Mouse (Mus musculus) embryonic facial prominence, embryonic 12.5 days (tissue): Measurements from ENCODE around the gene Ubqln4. TPM values are rescaled to one million over a fixed set of nuclear protein-coding genes. Genes with fewer than 3 reads are reported as not detected.

Experiments
- ATAC-seq: fragments of 200-750 bp; cut with Nextera tagmentation; 2 replicates; pipeline ENCODE4 v1.8.0; 2017; ENCODE audit not compliant: insufficient number of reproducible peaks, insufficient read depth, low FRiP score, low TSS enrichment
- H3K27ac ChIP-seq: fragments of 300-500 bp; sonication (generic); 2 replicates; pipeline ENCODE4 v1.5.1; 2016; ENCODE audit warnings: mild to moderate bottlenecking
- H3K27me3 ChIP-seq: fragments of 300-500 bp; sonication (generic); 2 replicates; pipeline ENCODE4 v1.6.1; 2016; ENCODE audit warnings: mild to moderate bottlenecking, moderate library complexity
- H3K36me3 ChIP-seq: fragments of 300-500 bp; sonication (generic); 2 replicates; pipeline ENCODE4 v1.6.1; 2016; ENCODE audit warnings: mild to moderate bottlenecking
- H3K4me1 ChIP-seq: fragments of 300-500 bp; sonication (generic); 2 replicates; pipeline ENCODE4 v1.6.1; 2016
- H3K4me2 ChIP-seq: fragments of 300-500 bp; sonication (generic); replicated peaks from 2 replicates; pipeline ENCODE4 v1.6.1; 2016; ENCODE audit warnings: mild to moderate bottlenecking, moderate library complexity
- H3K4me3 ChIP-seq: fragments of 300-500 bp; sonication (generic); 2 replicates; pipeline ENCODE4 v1.5.1; 2016; ENCODE audit warnings: mild to moderate bottlenecking
- H3K9ac ChIP-seq: fragments of 300-500 bp; sonication (generic); 2 replicates; pipeline ENCODE4 v1.6.1; 2016; ENCODE audit warnings: mild to moderate bottlenecking, moderate library complexity
- H3K9me3 ChIP-seq: fragments of 300-500 bp; sonication (generic); 2 replicates; pipeline ENCODE4 v1.6.1; 2016; ENCODE audit warnings: mild to moderate bottlenecking, moderate library complexity
- WGBS: fragments of 180-500 bp; shearing (Covaris S2); methylation state at CpG from one replicate; pipeline ENCODE4 v1.1.7; 2016; 5-methylcytosine and 5-hydroxymethylcytosine counted together
- polyA plus RNA-seq: library from polyadenylated mRNA; unstranded; fragments of >200 nt; fragmentation: Nextera tagmentation; extraction: Ambion mirVana; gene quantifications from 2 replicates; pipeline ENCODE4 v1.2.1, GENCODE M21; 2016

Gene Ubqln4
- polyA plus RNA-seq, 1 experiment from 2014 or later = 63.7 TPM

DNA sequence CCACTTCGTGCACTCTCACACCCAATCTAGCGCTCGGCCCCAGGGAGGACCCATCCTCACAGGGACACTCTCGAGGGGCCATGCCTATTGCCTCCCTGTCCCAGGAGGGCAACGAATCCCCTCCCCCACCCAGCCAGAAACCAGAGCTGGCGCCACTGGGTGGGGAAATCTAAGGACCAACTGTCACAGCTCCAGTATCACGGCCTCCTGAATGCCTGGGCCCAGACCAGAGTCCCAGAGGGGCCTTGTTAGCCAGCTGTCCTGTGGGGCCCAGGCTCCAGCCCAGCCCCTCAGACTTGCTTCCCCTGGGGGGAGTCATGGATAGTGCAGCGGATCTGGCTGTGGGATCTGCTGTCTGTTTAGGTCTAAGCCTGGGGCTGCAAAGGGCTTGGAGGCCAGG is 26.0 kb upstream of the Ubqln4 start:
- peak overlapping the region; percentile 29 for H3K4me2 ChIP-seq
- peaks cover 36% of the 10 kb centered on the region for H3K4me1 ChIP-seq
- H3K27me3 ChIP-seq = no peaks in the 10 kb centered on the region
- 24% methylated on average over 8 of the region's 8 CpGs for WGBS
- no peaks in the 10 kb centered on the region for H3K9me3 ChIP-seq
- H3K4me3 ChIP-seq = no peak overlapping the region
- no peak for ATAC-seq
- peak overlapping the region; percentile 48 for H3K27ac ChIP-seq
- peaks cover 24% of the 10 kb centered on the region for H3K36me3 ChIP-seq
- H3K9ac ChIP-seq = peak overlapping the region; percentile 34

DNA sequence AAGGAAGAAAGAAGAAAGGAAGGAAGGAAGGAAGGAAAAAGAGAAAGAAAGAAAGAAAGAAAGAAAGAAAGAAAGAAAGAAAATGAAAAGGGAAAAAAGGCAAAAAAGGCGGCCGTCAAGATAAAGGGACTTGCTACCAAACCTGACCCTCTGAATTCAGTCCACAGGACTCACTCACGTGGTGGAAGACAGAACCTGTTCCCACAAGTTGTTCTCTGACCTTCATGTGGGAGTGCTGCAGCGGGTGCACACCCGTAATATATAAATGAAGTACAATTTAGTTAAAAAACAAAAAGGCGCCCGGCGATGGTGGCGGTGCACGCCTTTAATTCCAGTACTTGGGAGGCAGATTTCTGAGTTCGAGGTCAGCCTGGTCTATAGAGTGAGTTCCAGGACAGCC is 24.9 kb upstream of the Ubqln4 start:
- 0 out of 2 replicates have a peak overlapping the region, but pooled peaks have one; percentile 85 for H3K4me3 ChIP-seq
- WGBS = 83% methylated on average over 11 of the region's 11 CpGs
- H3K9me3 ChIP-seq = no peaks in the 10 kb centered on the region
- no peak overlapping the region for H3K9ac ChIP-seq
- ATAC-seq = no peak
- peaks cover 15% of the 10 kb centered on the region for H3K36me3 ChIP-seq
- peak overlapping the region; percentile 78; the same call in 1 of the 2 replicates for H3K4me2 ChIP-seq
- no peaks in the 10 kb centered on the region for H3K27me3 ChIP-seq
- H3K4me1 ChIP-seq = peaks cover 36% of the 10 kb centered on the region
- no peak overlapping the region for H3K27ac ChIP-seq

DNA sequence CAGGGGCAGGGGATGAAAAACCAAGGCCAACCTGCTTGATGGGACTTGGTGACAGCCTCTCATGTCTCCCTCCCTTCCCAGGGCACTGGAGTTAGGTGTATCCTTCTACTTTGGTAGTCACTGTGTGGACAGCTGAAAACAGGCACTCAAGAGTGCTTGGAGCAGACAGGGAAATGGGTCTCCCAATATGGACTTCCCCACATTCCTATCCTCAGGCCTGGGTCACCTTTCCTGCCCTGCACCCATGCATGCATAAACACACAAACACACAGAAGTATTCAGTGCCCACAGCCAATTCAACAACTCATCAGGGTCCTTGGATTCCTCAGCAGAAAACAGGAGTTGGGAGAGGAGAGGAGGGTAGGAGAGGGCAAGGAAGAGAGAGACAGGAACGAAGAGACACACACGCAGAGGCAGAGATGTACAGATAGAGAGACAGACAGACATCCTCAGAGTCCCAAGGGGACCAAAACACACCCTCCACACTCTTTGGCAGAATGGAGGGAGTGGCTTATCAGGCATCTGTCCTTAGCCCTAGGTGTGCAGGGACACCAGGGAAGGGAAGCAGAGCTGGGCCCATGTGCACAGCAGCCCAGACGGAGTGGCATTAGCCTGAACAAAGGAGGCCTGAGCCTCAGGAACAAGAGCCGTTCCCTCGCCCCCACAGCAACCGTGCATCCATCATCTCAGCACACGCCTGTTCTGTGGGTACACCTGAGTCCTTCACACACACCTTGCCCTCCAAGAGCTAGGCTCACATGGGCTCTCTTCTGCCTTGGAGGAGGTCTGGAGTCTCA is 24.2 kb upstream of the Ubqln4 start:
- Histone ChIP-seq H3K9me3 (no peaks in the 10 kb centered on the region), H3K9ac (peak overlapping the region; percentile 98), H3K4me2 (peak overlapping the region; percentile 78), H3K27me3 (no peaks in the 10 kb centered on the region), H3K4me3 (peak overlapping the region; percentile 85), H3K27ac (peak overlapping the region; percentile 99), H3K36me3 (peaks cover 8% of the 10 kb centered on the region), H3K4me1 (peaks cover 37% of the 10 kb centered on the region)
- 26% methylated on average over 7 of the region's 7 CpGs for WGBS
- ATAC-seq = no peak

DNA sequence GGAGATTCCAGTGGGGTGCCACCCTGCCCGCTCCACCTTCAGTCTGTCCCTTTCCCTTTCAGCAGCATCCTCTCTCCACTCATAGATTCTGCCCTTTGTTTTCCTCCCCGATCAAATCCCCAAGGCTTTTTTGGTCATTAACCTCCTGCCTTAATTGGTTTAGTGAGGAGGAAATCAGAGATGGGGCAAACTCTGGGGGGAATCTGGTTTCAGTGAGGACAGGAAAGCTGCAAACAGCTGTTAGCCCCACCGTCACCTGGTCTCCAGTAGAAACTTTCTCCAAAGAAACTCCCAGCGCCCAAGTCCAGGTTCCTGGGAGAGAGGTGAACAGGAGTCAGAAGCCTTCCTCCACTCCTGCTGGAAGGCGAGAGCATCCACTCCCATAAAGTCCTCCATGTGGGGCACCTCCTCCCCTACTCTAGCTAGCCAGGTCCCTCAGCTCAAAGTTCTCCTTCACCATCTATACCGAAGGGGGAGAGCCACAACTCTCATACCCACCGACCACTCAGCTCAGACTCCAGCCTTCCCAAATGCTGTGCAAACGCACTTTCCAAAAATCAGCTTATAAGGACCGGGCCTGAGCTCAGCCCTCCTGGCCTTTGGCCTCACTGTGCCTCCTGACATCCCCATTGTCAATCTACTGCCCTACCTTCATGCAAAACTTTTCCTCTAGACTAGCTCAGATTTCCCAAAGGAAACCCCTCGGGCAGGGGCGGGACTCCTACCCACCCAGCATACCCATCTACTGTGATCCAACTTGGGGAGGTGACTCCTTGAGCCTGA is 23.3 kb upstream of the Ubqln4 start:
- Histone ChIP-seq H3K4me2 (peak overlapping the region; percentile 78), H3K36me3 (no peaks in the 10 kb centered on the region; the same call in none of the 2 replicates), H3K27ac (peak overlapping the region; percentile 99), H3K4me1 (peaks cover 46% of the 10 kb centered on the region), H3K9ac (peak overlapping the region; percentile 98), H3K27me3 (no peaks in the 10 kb centered on the region), H3K9me3 (no peaks in the 10 kb centered on the region), H3K4me3 (peak overlapping the region; percentile 85)
- ATAC-seq = no peak
- 4% methylated on average over 11 of the region's 11 CpGs for whole genome bisulfite sequencing

GRCm38 (mm10) chr3:88531348-88532298 is 21.9 kb upstream of the Ubqln4 start:
- Histone ChIP-seq H3K4me2 (peak overlapping the region; percentile 78), H3K4me1 (peaks cover 53% of the 10 kb centered on the region)
- WGBS = under 1% methylated on average over 59 of the region's 63 CpGs

GRCm38 (mm10) chr3:88532299-88532674 is 21.3 kb upstream of the Ubqln4 start, which contains the start of gene Mex3a:
Mex3a (plus strand) TSS chr3:88532395.
- Histone ChIP-seq H3K27me3 (no peaks in the 10 kb centered on the region), H3K27ac (peak within 1 kb of the TSS; percentile 99), H3K4me2 (peak within 1 kb of the TSS; percentile 96), H3K36me3 (peaks cover 15% of the 10 kb centered on the region), H3K9me3 (no peaks in the 10 kb centered on the region), H3K4me3 (peak within 1 kb of the TSS; percentile 85), H3K9ac (peak within 1 kb of the TSS; percentile 98), H3K4me1 (peaks cover 59% of the 10 kb centered on the region)
- no peak for ATAC-seq
- WGBS = 0% methylated on average over 14 of the region's 31 CpGs

More at GRCm38 (mm10) chr3:88531348-88532298, 21.9 kb upstream of the Ubqln4 start:
- Histone ChIP-seq H3K27me3 (no peaks in the 10 kb centered on the region), H3K9me3 (no peaks in the 10 kb centered on the region), H3K36me3 (peaks cover 8% of the 10 kb centered on the region), H3K27ac (peak overlapping the region; percentile 99), H3K9ac (peak overlapping the region; percentile 98), H3K4me3 (peak overlapping the region; percentile 85)
- ATAC-seq = peak; percentile 84

DNA sequence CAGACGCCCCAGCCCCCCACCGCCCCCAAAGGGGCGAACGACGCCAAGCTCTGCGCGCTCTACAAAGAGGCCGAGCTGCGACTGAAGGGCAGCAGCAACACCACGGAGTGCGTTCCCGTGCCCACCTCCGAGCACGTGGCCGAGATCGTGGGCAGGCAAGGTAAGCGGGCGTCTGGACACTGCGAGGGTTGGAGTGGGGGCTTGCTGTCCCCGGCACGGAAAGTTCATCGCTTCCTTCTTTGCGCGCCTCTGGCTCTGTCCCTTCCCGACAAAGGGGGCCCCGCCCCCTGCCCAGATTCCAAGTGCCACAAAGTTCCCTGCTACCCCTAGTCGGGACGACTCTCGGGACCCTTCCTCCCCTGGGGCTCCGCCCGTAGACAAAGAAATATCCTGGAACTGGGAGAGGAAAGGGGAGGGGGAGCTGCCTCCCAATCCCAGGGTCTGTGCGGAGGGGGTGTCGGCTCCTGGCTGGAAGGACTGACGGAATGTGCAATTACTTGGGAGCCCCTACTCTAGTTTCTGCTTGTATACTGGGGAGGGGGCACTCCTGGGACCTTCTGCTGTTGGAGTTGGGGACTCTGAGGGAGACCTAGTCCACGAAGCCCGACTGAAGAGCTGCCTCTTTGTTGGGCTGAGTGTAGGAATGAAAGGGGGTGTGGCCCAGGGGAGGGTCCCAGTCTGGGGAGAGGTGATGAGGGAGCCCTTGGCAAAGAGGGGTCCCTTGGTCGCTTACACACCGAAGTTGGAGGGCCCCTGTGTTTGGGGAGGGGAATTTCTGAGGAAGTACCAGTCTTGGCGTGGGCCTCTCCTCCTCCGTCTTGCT is 20.7 kb upstream of the Ubqln4 start:
- Histone ChIP-seq H3K27me3 (no peaks in the 10 kb centered on the region), H3K27ac (peak overlapping the region; percentile 99), H3K9ac (peak overlapping the region; percentile 98), H3K4me3 (peak overlapping the region; percentile 85), H3K4me2 (peak overlapping the region; percentile 96), H3K4me1 (peaks cover 60% of the 10 kb centered on the region), H3K36me3 (peaks cover 21% of the 10 kb centered on the region), H3K9me3 (no peaks in the 10 kb centered on the region)
- peak; percentile 36 for ATAC-seq
- under 1% methylated on average over 40 of the region's 40 CpGs for WGBS

DNA sequence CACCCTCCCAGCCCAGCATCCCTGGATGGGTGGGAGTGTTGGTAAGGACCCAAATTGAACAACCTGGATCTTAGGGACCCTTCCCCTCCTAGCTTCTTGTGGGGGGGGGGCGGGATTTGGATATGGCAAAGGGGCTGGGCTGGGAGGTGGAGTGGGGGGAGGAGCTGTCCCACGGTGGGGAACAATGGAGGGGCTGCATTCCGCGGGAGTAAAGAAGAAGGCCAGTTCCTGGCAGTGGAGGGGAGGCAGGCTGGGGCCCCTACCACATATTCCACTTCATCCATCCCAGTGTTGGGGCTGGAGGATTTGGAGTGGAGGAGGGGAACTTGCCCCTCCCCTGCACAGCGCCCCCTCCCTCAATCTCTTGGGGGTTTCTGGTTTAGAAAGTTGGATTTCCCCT is 19.9 kb upstream of the Ubqln4 start:
- WGBS = 0% methylated on average over 4 of the region's 5 CpGs
- H3K36me3 ChIP-seq = peaks cover 29% of the 10 kb centered on the region
- no peak for ATAC-seq

DNA sequence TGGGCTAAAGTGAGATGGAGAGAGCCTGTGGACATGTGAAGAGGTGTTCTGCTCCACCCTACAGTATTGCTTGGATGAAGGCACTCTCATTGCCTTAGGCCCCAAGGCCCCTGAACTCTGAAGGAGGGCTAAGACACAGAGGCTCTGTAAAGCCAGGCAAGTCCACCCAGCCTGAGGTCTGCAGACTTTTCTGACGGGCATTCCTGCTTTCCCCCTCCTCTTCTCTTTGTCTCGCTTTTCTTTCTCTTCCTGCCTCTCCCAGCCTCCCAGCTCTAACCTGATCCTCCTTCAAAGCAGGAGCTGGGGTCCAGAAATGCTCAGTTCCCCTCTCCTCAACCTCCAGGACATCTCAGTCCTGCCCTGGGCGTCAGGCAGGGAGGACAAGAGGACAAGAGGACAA is 18.6 kb upstream of the Ubqln4 start:
- WGBS = 2% methylated on average over 3 of the region's 3 CpGs
- H3K4me1 ChIP-seq = peaks cover 58% of the 10 kb centered on the region
- H3K4me2 ChIP-seq = peak overlapping the region; percentile 96
- peak overlapping the region; percentile 99 for H3K27ac ChIP-seq
- peak overlapping the region; percentile 85 for H3K4me3 ChIP-seq
- no peaks in the 10 kb centered on the region for H3K9me3 ChIP-seq
- peaks cover 34% of the 10 kb centered on the region for H3K36me3 ChIP-seq
- H3K9ac ChIP-seq = peak overlapping the region; percentile 98
- H3K27me3 ChIP-seq = no peaks in the 10 kb centered on the region
- no peak for ATAC-seq

More for the DNA sequence above, 19.9 kb upstream of the Ubqln4 start:
- Histone ChIP-seq H3K9ac (peak overlapping the region; percentile 98), H3K4me2 (peak overlapping the region; percentile 96), H3K9me3 (no peaks in the 10 kb centered on the region), H3K4me3 (peak overlapping the region; percentile 85), H3K27me3 (no peaks in the 10 kb centered on the region), H3K27ac (peak overlapping the region; percentile 99), H3K4me1 (peaks cover 61% of the 10 kb centered on the region)

DNA sequence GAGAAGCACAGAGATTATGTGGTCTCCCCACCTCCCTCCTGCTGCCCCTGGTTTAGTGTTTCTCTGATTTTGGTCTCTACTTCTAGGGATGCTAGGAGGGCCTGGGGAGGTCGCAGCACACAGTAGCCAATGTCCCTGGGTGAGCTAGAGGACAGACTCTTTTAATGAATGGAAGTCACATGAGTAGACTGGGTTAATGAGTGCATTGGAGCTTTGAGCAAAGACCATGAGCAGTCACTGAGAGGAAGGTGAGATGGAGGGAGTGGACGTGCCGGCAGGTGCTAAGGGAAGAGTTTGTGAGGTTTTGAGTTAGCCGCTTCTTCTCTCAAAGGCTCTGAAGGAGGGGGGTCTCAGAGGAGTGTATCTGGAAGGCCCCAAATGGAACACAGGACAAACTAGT is 18.0 kb upstream of the Ubqln4 start:
- H3K27ac ChIP-seq = peak overlapping the region; percentile 99
- no peaks in the 10 kb centered on the region for H3K27me3 ChIP-seq
- no peak for ATAC-seq
- WGBS = 25% methylated on average over 4 of the region's 4 CpGs
- H3K4me1 ChIP-seq = peaks cover 59% of the 10 kb centered on the region
- H3K9me3 ChIP-seq = no peaks in the 10 kb centered on the region
- peak overlapping the region; percentile 98 for H3K9ac ChIP-seq
- H3K36me3 ChIP-seq = peaks cover 39% of the 10 kb centered on the region
- H3K4me3 ChIP-seq = peak overlapping the region; percentile 85
- H3K4me2 ChIP-seq = peak overlapping the region; percentile 96
